Mouse (Mus musculus): ENCODE data around the gene Gipc3. TPM values are rescaled to one million over a fixed set of nuclear protein-coding genes. Genes with fewer than 3 reads are reported as not detected.

Gene Gipc3
- polyA plus RNA-seq, 1 experiment from 2014 or later = not detected

DNA sequence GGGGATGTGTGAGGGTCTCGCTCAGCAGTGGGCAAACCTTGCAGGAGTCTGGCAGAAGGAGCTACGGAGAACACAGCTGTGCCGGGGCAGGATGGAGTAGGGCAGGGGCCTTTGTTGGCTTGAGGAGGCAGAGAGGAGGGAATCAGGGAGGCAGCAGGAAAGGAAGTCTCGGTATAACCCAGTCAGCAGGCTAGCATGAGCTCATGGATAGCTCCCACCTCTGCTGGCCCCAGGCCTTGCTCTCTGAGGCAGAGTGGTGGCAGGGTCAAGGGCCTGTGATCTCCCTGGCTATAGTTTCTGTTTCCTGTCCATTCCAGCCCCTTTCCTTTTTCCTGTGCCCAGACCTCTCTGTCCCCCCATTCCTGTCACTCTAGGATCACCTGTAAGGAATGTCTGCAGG is 40.8 kb downstream of the Gipc3 start:
- no peak overlapping the region for H3K4me3 ChIP-seq (replicated peaks; ENCODE audit: low read length)
- ATAC-seq (ENCODE audit: low FRiP score) = no peak
- no peaks in the 10 kb centered on the region for H3K9me3 ChIP-seq (ENCODE audit: control insufficient read depth, low read length)
- no peaks in the 10 kb centered on the region; the same call in 1 of the 2 replicates for H3K4me1 ChIP-seq (replicated peaks; ENCODE audit: control insufficient read depth, insufficient read depth, low read length)
- no peak overlapping the region for H3K4me2 ChIP-seq (replicated peaks)
- peaks cover 18% of the 10 kb centered on the region for H3K36me3 ChIP-seq (replicated peaks; ENCODE audit: control insufficient read depth, insufficient read depth)
- no peaks in the 10 kb centered on the region for H3K27me3 ChIP-seq (ENCODE audit: control insufficient read depth, insufficient read depth, low read length)
- 57% methylated on average over 4 of the region's 4 CpGs for WGBS
- no peak overlapping the region for H3K27ac ChIP-seq
- H3K9ac ChIP-seq = no peak overlapping the region
- DNase-seq (ENCODE audit: low spot score) = no peak

GRCm38 (mm10) chr10:81301321-81301720 is 41.7 kb downstream of the Gipc3 start:
- DNase-seq (ENCODE audit: low spot score) (no peak), ATAC-seq (ENCODE audit: low FRiP score) (no peak)
- no peaks in the 10 kb centered on the region; the same call in 1 of the 2 replicates for H3K4me1 ChIP-seq (replicated peaks; ENCODE audit: control insufficient read depth, insufficient read depth, low read length)
- no peak overlapping the region for H3K9ac ChIP-seq
- no peaks in the 10 kb centered on the region for H3K9me3 ChIP-seq (ENCODE audit: control insufficient read depth, low read length)
- no peaks in the 10 kb centered on the region for H3K27me3 ChIP-seq (ENCODE audit: control insufficient read depth, insufficient read depth, low read length)
- WGBS = 85% methylated on average over 9 of the region's 9 CpGs
- no peak overlapping the region for H3K4me3 ChIP-seq (replicated peaks; ENCODE audit: low read length)
- no peak overlapping the region for H3K4me2 ChIP-seq (replicated peaks)
- no peak overlapping the region for H3K27ac ChIP-seq
- peaks cover 9% of the 10 kb centered on the region for H3K36me3 ChIP-seq (replicated peaks; ENCODE audit: control insufficient read depth, insufficient read depth)

DNA sequence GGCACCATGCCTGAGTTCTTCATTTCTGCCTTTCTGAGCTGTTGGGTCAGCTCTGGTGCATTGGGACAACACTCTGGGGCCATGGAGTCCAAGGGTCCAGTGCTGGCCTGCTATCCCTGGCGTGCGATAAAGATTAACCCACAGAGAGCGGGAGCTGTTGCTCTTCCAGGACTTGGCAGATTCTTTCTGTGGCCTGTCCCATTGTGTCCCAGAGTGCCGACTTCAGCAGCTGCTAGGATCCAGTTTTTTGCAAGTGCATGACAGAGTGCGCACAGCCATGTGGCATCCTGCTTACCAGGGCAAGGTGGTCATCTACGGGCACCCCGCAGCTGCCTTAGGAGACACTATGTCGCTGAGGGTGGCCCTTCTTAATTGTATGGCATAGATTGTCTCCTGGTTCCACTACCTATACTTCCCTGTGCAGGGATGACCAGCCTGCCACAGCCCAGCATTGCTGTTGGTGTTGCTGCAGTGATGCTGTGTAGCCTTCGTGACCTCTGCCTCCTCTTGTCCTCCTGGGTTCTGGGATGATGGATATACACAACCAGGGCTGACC is 42.6 kb downstream of the Gipc3 start:
- Histone ChIP-seq H3K4me1 (replicated peaks; ENCODE audit: control insufficient read depth, insufficient read depth, low read length) (no peaks in the 10 kb centered on the region; the same call in 1 of the 2 replicates), H3K27ac (no peak overlapping the region), H3K9me3 (ENCODE audit: control insufficient read depth, low read length) (no peaks in the 10 kb centered on the region), H3K9ac (no peak overlapping the region), H3K36me3 (replicated peaks; ENCODE audit: control insufficient read depth, insufficient read depth) (no peaks in the 10 kb centered on the region), H3K4me2 (replicated peaks) (no peak overlapping the region), H3K27me3 (ENCODE audit: control insufficient read depth, insufficient read depth, low read length) (no peaks in the 10 kb centered on the region), H3K4me3 (replicated peaks; ENCODE audit: low read length) (no peak overlapping the region)
- 81% methylated on average over 9 of the region's 9 CpGs for WGBS
- no peak for DNase-seq (ENCODE audit: low spot score)
- ATAC-seq (ENCODE audit: low FRiP score) = no peak

DNA sequence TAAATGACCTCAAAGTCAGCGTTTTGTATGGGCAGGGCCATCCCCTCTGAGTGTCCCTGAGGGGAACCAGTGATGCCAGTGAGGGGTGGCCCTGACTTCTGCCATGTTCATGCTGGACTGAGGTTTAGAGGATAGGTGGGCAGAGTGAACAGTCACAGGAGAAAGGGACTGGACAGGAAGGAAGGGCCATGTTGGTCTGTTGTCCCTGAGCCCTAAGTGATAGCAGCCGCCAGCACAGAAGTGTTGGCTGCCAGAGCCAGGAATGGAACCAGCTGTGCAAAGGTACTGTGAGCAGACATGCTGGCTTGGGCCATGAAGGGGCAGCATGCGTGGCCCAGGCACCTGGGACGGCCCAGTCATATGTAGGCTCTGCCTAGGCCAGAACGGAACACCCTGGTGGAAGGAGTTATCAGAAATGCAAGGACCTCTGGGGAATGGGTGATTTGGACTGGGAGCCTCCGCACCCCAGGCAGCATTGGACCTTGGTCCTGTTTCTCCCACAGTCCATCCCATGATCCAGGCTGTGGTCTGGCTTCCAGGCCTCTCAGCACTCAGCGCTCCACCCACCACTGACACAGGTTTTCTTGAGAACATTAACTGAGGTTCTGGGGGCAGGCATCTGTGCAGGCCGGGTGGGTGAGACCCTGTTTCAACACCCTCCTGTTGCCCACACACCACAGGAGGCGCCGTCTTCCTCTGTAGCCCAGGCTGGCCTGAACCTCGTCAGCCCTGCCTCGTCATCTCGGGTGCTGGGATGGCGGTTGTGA is 43.3 kb downstream of the Gipc3 start:
- H3K27ac ChIP-seq = no peak overlapping the region
- no peak overlapping the region for H3K9ac ChIP-seq
- 89% methylated on average over 14 of the region's 14 CpGs for WGBS
- no peak overlapping the region for H3K4me2 ChIP-seq (replicated peaks)
- ATAC-seq (ENCODE audit: low FRiP score) (no peak), DNase-seq (ENCODE audit: low spot score) (no peak)
- no peaks in the 10 kb centered on the region for H3K36me3 ChIP-seq (replicated peaks; ENCODE audit: control insufficient read depth, insufficient read depth)
- H3K4me3 ChIP-seq (replicated peaks; ENCODE audit: low read length) = no peak overlapping the region
- H3K27me3 ChIP-seq (ENCODE audit: control insufficient read depth, insufficient read depth, low read length) = no peaks in the 10 kb centered on the region
- no peaks in the 10 kb centered on the region for H3K9me3 ChIP-seq (ENCODE audit: control insufficient read depth, low read length)
- H3K4me1 ChIP-seq (replicated peaks; ENCODE audit: control insufficient read depth, insufficient read depth, low read length) = peaks cover 6% of the 10 kb centered on the region

GRCm38 (mm10) chr10:81298369-81299100 is 44.5 kb downstream of the Gipc3 start:
- peaks cover 17% of the 10 kb centered on the region for H3K4me1 ChIP-seq (replicated peaks; ENCODE audit: control insufficient read depth, insufficient read depth, low read length)
- DNase-seq (ENCODE audit: low spot score) = no peak
- H3K4me2 ChIP-seq (replicated peaks) = no peak overlapping the region
- H3K27me3 ChIP-seq (ENCODE audit: control insufficient read depth, insufficient read depth, low read length) = no peaks in the 10 kb centered on the region
- no peaks in the 10 kb centered on the region for H3K9me3 ChIP-seq (ENCODE audit: control insufficient read depth, low read length)
- H3K9ac ChIP-seq = no peak overlapping the region
- ATAC-seq (ENCODE audit: low FRiP score) = no peak
- no peak overlapping the region for H3K4me3 ChIP-seq (replicated peaks; ENCODE audit: low read length)
- no peaks in the 10 kb centered on the region for H3K36me3 ChIP-seq (replicated peaks; ENCODE audit: control insufficient read depth, insufficient read depth)
- no peak overlapping the region for H3K27ac ChIP-seq
- WGBS = 94% methylated on average over 17 of the region's 17 CpGs

- ATAC-seq (ENCODE audit: low FRiP score) (no peak), DNase-seq (ENCODE audit: low spot score) (no peak)
- Histone ChIP-seq H3K4me2 (replicated peaks) (no peak overlapping the region), H3K4me3 (replicated peaks; ENCODE audit: low read length) (no peak overlapping the region), H3K9ac (no peak overlapping the region), H3K27ac (0 out of 2 replicates have a peak overlapping the region, but pooled peaks have one; percentile 9), H3K4me1 (replicated peaks; ENCODE audit: control insufficient read depth, insufficient read depth, low read length) (peaks cover 17% of the 10 kb centered on the region), H3K36me3 (replicated peaks; ENCODE audit: control insufficient read depth, insufficient read depth) (no peaks in the 10 kb centered on the region), H3K9me3 (ENCODE audit: control insufficient read depth, low read length) (no peaks in the 10 kb centered on the region), H3K27me3 (ENCODE audit: control insufficient read depth, insufficient read depth, low read length) (no peaks in the 10 kb centered on the region)
- WGBS = 80% methylated on average over 10 of the region's 10 CpGs
Observed at GRCm38 (mm10) chr10:81297845-81298244, 45.2 kb downstream of the Gipc3 start.

DNA sequence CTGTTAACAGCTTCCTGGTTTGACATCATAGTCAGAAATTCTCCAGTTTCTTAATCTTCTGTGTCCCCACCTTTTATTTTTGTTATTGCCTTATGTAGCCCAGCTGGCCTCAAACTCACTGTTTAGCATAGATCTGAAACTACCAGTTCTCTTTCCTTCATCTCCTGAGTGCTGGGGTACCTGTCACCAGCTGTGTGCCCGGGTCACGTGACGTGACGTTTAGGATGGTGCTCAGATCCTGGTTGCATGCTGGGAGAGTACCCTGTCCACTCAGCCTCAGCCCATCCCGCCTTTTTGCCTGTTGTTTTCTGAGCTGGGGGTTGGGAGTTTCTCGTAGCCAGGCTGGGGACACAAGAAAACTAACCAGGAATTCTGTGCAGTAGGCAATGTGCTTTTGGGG is 45.8 kb downstream of the Gipc3 start:
- Histone ChIP-seq H3K4me2 (replicated peaks) (no peak overlapping the region), H3K27me3 (ENCODE audit: control insufficient read depth, insufficient read depth, low read length) (no peaks in the 10 kb centered on the region), H3K4me1 (replicated peaks; ENCODE audit: control insufficient read depth, insufficient read depth, low read length) (peaks cover 17% of the 10 kb centered on the region), H3K4me3 (replicated peaks; ENCODE audit: low read length) (no peak overlapping the region), H3K36me3 (replicated peaks; ENCODE audit: control insufficient read depth, insufficient read depth) (no peaks in the 10 kb centered on the region), H3K27ac (no peak overlapping the region), H3K9ac (no peak overlapping the region), H3K9me3 (ENCODE audit: control insufficient read depth, low read length) (no peaks in the 10 kb centered on the region)
- 85% methylated on average over 6 of the region's 6 CpGs for WGBS
- DNase-seq (ENCODE audit: low spot score) = no peak
- ATAC-seq (ENCODE audit: low FRiP score) = no peak

DNA sequence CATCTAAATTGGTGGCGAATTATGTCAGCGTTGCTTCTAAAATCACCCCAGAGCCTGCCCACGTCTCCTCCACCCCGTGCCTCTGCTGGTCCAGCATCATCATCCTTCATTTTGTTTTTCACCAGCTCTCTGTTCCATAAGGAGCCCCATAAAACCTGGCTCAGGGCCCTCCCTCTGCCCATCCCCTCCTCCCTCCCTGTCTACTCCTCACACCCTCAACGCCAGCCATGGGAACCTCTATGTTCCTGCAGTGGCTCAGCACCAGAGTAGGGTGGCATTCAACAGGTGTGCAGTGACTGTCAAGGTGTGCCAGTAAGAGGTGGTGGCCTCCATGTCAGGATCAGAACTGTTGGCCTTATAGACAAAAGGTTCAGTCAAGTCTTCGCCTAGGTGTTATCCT is 47.9 kb downstream of the Gipc3 start:
- no peak overlapping the region for H3K27ac ChIP-seq
- H3K4me2 ChIP-seq (replicated peaks) = 0 out of 2 replicates have a peak overlapping the region, but pooled peaks have one; percentile 92
- H3K4me3 ChIP-seq (replicated peaks; ENCODE audit: low read length) = no peak overlapping the region
- ATAC-seq (ENCODE audit: low FRiP score) = no peak
- H3K27me3 ChIP-seq (ENCODE audit: control insufficient read depth, insufficient read depth, low read length) = peaks cover 17% of the 10 kb centered on the region
- H3K4me1 ChIP-seq (replicated peaks; ENCODE audit: control insufficient read depth, insufficient read depth, low read length) = peaks cover 25% of the 10 kb centered on the region
- H3K9ac ChIP-seq = no peak overlapping the region
- 88% methylated on average over 6 of the region's 6 CpGs for WGBS
- H3K36me3 ChIP-seq (replicated peaks; ENCODE audit: control insufficient read depth, insufficient read depth) = no peaks in the 10 kb centered on the region
- no peak for DNase-seq (ENCODE audit: low spot score)
- H3K9me3 ChIP-seq (ENCODE audit: control insufficient read depth, low read length) = no peaks in the 10 kb centered on the region

GRCm38 (mm10) chr10:81294442-81294841 is 48.6 kb downstream of the Gipc3 start:
- peak overlapping the region; percentile 74 for H3K4me3 ChIP-seq (replicated peaks; ENCODE audit: low read length)
- H3K36me3 ChIP-seq (replicated peaks; ENCODE audit: control insufficient read depth, insufficient read depth) = no peaks in the 10 kb centered on the region
- ATAC-seq (ENCODE audit: low FRiP score) (no peak), DNase-seq (ENCODE audit: low spot score) (no peak)
- peak overlapping the region; percentile 80 for H3K9ac ChIP-seq
- H3K4me2 ChIP-seq (replicated peaks) = peak overlapping the region; percentile 92
- WGBS = 70% methylated on average over 8 of the region's 8 CpGs
- peaks cover 24% of the 10 kb centered on the region for H3K27me3 ChIP-seq (ENCODE audit: control insufficient read depth, insufficient read depth, low read length)
- no peaks in the 10 kb centered on the region for H3K9me3 ChIP-seq (ENCODE audit: control insufficient read depth, low read length)
- peaks cover 25% of the 10 kb centered on the region for H3K4me1 ChIP-seq (replicated peaks; ENCODE audit: control insufficient read depth, insufficient read depth, low read length)
- H3K27ac ChIP-seq = no peak overlapping the region
